Mouse (Mus musculus) neural tube, embryonic 10.5 days (tissue): Measurements from ENCODE around the gene Cyp20a1.

Experiments
- DNase-seq: peaks from one replicate; pipeline ENCODE4 v3.0.0-alpha.2; 2017; ENCODE audit warnings: low spot score; ENCODE audit errors: extremely low spot score

Gene Cyp20a1

GRCm38 (mm10) chr1:60342808-60343629, at the start of gene Cyp20a1:
Gene Cyp20a1 (plus strand): TSS chr1:60343323.
- peak; percentile 90 for DNase-seq

GRCm38 (mm10) chr1:60293921-60294320, 49.2 kb upstream of the Cyp20a1 start:
- no peak for DNase-seq

GRCm38 (mm10) chr1:60343630-60344455, 720 bp downstream of the Cyp20a1 start:
- no peak for DNase-seq

GRCm38 (mm10) chr1:60344670-60345069, 1.5 kb downstream of the Cyp20a1 start:
- no peak for DNase-seq

- DNase-seq, result no peak
Observed at GRCm38 (mm10) chr1:60345712-60346111, 2.6 kb downstream of the Cyp20a1 start.

GRCm38 (mm10) chr1:60352786-60353185, 9.7 kb downstream of the Cyp20a1 start:
- DNase-seq, result no peak

- DNase-seq, result no peak
Observed at GRCm38 (mm10) chr1:60361626-60362025, 18.5 kb downstream of the Cyp20a1 start.

- no peak for DNase-seq
Observed at GRCm38 (mm10) chr1:60376556-60376955, 33.4 kb downstream of the Cyp20a1 start.

- no peak for DNase-seq
Observed at GRCm38 (mm10) chr1:60381910-60382309, 38.8 kb downstream of the Cyp20a1 start.

GRCm38 (mm10) chr1:60404848-60405247, 61.7 kb downstream of the Cyp20a1 start:
- DNase-seq, result no peak

- DNase-seq, result no peak
Observed at GRCm38 (mm10) chr1:60408501-60409167, 65.5 kb downstream of the Cyp20a1 start.

- peak; percentile 97 for DNase-seq
Observed at GRCm38 (mm10) chr1:60409168-60409828, 66.2 kb downstream of the Cyp20a1 start, which contains the start of gene Abi2. Gene Abi2 (plus strand): TSS chr1:60409619.

- DNase-seq, result no peak
Observed at GRCm38 (mm10) chr1:60409928-60410817, 67.0 kb downstream of the Cyp20a1 start.

- DNase-seq, result no peak
Observed at GRCm38 (mm10) chr1:60416724-60417123, 73.6 kb downstream of the Cyp20a1 start.

GRCm38 (mm10) chr1:60423882-60424281, 80.8 kb downstream of the Cyp20a1 start:
- DNase-seq, result no peak

GRCm38 (mm10) chr1:60428341-60428740, 85.2 kb downstream of the Cyp20a1 start:
- no peak for DNase-seq

GRCm38 (mm10) chr1:60428932-60429331, 85.8 kb downstream of the Cyp20a1 start:
- DNase-seq, result no peak

GRCm38 (mm10) chr1:60431531-60431930, 88.4 kb downstream of the Cyp20a1 start:
- DNase-seq, result no peak

GRCm38 (mm10) chr1:60432497-60432896, 89.4 kb downstream of the Cyp20a1 start:
- DNase-seq, result no peak
